Mouse (Mus musculus) small intestine, adult 2 months (tissue): Measurements from ENCODE around the gene Paip2b.

Experiments
- CTCF ChIP-seq: fragments of 200-500 bp; IDR thresholded peaks from 2 replicates; pipeline ENCODE4 v1.5.1; 2012; ENCODE audit warnings: low read depth, mild to moderate bottlenecking, control low read depth, inconsistent platforms, low read length, moderate library complexity, mixed read lengths; ENCODE audit not compliant: insufficient replicate concordance, insufficient read length; ENCODE audit errors: extremely low read depth
- POLR2A ChIP-seq: fragments of 200-500 bp; IDR thresholded peaks from 2 replicates; pipeline ENCODE4 v1.6.1; 2012; ENCODE audit warnings: low read depth, mild to moderate bottlenecking, control low read depth, inconsistent platforms, low read length, moderate library complexity

GRCm38 (mm10) chr6:83788554-83788953 lies 43.0 kb downstream of the Paip2b start:
- no peak for TF ChIP-seq CTCF
- no peak for TF ChIP-seq POLR2A
